Mouse (Mus musculus) spleen, postnatal 4 days (tissue): ENCODE results near the gene Pax5.

Experiments
- DNase-seq, 2 experiments: peaks; one replicate each; pipeline ENCODE4 v3.0.0; 2022; ENCODE audit warnings: low spot score in 2 of 2

Gene Pax5

GRCm38 (mm10) chr4:44667369-44667768, 42.9 kb downstream of the Pax5 start:
- DNase-seq, result peak in 1 of 2 experiments; percentile 32

GRCm38 (mm10) chr4:44664767-44665056, 45.6 kb downstream of the Pax5 start:
- DNase-seq, result no peak

DNA sequence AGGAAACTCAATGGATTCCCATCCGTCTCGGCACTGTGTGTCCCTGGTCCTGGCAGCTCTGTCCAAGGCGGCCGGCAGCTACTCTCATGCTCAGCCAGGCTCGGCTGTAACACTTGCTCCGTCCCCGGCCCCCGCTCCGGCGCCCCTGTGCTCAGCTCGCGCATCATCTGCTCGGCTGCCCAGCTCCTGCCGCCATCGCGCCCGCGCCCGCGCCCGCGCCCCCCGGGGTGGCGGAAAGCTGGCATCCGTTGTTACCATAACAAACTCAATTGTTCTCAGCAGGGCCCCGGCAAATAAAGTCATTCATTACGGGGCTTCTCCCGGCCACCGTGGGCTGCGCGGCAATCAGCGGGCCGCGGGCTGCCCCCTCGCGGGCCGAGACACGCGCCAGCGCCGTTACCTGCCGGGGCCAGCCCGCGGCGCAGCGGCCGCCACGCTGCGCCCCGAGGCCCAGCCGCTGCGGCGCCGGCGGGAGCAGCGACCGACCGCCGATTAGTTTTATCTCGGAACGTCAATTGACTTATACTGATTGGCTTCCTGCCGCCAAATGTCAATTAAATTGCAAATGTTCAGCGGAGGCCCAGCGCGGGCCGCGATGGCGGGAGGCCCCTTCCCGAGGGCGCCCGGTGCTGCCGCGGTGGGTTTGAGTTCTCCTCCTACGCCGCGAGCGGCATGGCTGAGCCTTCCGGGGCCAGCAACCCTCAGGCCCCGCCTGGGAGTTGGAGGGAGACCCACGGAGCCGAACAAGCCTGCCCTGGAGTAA, 46.1 kb downstream of the Pax5 start:
- no peak for DNase-seq

DNA sequence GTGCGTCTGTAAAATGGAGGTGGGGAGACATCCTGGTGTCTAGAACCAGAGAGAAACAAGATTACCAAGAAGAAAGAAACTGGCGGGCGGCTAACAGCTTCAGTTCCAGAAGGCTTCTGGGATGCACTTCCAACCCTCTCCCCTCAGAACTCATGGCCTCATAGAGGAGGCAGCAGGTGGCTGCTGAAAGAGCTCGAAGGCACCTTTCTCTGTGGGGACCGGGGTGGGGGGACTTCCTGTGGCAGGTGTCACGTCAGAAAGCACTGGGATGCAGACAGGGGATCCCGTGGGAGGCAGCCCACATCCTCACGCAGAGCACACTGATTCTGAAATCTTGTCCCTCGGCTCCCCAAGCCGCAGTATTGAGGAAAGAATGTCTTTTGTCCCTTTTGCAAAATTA, 46.8 kb downstream of the Pax5 start:
- DNase-seq, result no peak

GRCm38 (mm10) chr4:44645181-44645580, 65.1 kb downstream of the Pax5 start:
- no peak for DNase-seq

DNA sequence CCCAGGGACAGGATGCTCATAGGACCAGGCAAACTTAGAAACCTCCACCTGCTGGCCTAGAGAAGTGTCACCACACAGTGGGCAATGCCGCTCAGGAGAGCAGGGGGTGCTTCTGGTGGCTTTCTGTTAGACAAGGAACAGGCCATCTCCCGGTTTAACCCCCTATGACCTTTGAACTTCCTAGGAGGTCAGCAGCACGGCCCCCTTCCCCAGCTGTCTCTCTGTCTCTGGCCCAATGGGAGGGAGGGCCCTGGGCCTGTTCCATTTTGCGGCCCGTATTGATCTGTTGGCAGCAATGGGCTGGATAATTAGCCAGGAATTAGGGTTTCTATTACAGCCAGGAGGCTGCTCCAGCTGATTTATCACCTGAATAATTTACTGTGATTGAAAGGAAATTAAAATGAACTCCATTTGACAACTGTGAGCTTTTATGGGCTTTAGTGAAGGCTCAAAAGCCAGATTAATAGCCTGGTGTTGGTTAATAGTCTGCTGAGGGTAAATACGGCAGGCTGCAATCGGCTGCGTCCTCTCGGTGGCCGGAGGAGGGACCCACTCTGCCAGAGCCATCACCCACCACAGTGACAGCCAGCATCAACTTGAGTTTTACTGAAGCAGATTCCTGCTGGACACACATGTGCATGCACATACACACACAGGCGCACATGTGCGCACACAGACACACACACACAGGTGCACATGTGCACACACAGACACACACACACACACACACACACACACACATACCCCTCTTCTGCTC, 68.3 kb downstream of the Pax5 start:
- DNase-seq, result no peak

GRCm38 (mm10) chr4:44635618-44636017, 74.7 kb downstream of the Pax5 start:
- no peak for DNase-seq

DNA sequence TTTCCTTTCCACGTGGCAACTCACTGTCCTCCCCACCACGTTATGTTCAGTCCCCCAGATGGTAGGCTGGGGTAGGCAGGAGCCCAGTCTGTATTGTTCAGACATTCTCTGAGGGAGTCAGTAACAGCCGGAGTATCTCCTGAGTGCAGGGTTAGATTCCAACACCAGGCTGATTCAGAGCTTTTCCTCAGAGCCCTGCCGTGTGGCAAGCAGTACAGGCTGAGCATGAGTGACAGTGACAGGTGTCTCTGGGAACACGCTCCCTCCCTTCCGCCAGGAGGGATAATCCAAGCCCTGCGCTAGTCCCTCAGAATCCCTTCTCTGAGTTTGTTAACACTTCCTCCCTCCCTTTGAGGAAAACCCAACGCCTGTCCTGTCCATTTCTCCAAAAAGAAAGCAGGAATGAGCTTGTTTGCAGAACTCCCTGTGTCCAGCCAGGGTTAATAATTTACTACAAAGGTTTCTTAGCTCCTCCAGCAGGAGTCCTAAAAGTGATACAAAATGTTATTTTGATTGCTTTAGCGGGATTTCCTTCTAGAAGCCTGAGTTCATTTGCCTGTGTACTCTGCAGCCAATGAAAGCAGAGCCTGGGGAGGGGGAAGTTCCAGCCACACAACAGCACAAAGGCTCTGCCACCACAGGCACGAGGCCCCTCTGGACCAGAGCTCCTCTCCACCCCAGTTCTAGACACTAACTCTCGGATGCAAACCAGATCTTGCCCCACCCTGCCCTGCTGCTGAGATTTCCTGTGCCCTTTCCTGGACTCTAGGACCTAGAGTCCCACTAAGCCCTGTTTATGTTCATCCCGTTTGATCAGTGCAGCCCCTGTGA, 76.4 kb downstream of the Pax5 start:
- DNase-seq, result no peak

DNA sequence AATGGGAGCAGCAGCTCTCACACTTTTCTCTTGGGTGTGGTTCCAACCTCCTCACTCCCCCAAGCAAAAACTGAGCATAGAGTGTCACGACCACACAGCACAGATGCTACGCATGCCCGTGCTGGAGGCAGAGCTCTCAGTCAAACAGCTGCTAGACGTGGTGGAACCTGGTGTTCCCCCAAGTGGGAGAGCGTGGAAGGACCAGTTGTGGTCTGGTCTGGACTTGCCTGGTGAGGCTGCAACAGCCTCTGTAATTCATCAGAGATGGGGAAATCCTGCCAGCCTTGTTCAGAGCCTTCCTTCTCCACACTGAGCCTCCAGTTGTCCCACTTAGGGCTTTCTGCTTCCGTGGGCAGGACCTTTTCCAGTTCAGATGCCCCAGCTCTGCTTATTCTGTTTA, 80.2 kb downstream of the Pax5 start:
- peak in 1 of 2 experiments; percentile 46 for DNase-seq

GRCm38 (mm10) chr4:44627890-44628289, 82.4 kb downstream of the Pax5 start:
- no peak for DNase-seq

- DNase-seq, result no peak
Measured at GRCm38 (mm10) chr4:44625108-44625424, 85.2 kb downstream of the Pax5 start.

DNA sequence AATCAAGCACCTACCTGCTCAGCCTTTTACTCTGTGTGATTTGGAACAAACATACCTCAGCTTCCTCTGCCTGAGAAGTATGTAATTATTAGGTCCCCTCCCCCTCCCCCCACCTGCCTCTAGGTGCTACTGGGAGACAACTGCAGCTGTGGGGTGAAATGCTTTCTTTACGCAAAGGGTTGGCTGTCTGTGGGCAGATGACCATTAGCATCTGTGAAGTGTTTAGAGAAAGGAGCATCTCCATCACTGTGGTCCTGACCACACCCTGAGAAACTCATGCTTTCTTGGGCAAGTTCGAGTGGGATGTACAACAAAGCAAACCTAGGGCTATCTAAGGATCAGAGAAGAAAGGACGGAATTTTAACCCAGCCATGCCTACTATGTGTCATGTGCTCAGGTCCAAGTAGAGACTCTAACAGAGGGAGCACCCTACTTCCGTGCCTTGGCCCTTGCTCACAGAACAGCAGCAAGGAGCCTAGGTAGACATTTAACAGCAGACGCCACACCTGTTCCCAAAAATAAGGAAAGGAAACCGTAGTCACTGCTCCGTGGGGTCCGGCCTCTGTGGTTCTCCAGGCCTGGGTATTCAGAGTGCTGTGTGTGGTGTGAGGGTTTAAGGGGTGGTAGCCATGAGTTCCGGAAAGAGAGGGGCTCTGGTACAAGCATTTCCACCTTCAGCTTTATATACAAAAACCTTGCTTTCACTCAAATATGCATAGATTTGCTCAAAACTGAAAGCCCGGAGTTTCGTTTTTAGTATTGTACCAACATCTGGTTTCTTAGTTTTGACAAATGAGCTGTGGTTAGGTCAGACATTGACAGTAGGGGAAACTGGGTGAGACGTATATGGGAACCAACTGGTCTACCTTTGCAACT, 85.8 kb downstream of the Pax5 start:
- DNase-seq, result no peak

GRCm38 (mm10) chr4:44623435-44623727, 86.9 kb downstream of the Pax5 start:
- DNase-seq, result no peak

DNA sequence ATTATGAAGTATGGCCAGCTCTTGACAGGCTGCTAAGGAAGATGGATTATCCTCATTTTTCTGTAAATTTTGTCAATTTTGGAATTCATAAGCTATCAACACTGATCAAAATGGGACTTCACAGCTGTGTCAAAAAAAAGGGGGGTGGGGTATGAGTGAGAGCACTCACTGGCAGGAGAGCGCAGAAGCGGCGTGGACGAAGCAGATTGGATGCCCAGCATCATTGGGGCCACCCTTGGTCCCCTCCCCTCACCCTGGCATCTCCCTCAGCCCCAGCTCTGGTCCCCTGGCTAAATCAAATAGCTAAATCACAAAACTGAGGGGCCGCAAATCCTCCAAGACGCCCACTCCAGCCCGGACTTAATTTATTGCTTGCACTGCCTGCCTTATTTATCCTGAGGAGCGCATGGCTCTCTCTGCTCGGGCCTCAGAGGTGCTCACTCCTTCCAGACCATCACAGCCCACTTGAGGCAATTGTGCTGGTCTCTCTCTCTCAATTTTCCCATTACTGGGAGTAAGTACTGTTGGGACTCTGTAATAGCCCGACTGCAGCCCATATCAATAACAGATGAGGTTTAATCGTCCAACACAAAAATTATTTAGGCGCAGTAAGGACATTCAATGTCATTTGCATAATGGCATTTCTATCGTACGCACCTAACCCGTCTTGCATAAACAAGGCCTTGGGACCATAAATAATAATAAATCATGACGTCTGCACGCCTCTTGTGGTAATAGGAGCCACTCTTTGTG, 87.4 kb downstream of the Pax5 start:
- DNase-seq, result peak in 1 of 2 experiments; percentile 53

DNA sequence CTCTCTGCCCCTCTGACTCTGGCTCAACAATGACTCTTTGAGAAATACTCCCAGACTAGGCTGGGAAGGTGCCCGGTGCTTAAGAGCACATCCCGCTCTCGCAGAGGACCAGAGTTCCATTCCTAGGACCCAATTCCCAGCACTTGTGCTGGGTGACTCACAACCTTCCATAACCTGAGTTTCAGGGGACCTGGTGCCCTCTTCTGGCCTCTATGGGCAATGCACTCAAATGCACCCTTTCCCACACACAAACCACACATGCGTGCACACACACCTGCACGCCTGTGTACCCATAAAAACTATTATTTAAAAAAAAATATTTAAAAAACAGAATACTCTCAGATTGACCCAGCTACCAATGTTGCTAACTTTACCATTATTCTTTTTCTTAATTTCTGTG, 90.0 kb downstream of the Pax5 start:
- DNase-seq, result no peak

- no peak for DNase-seq
Measured at GRCm38 (mm10) chr4:44614066-44614667, 96.1 kb downstream of the Pax5 start.

- DNase-seq, result no peak
Measured at GRCm38 (mm10) chr4:44612392-44612791, 97.9 kb downstream of the Pax5 start.

DNA sequence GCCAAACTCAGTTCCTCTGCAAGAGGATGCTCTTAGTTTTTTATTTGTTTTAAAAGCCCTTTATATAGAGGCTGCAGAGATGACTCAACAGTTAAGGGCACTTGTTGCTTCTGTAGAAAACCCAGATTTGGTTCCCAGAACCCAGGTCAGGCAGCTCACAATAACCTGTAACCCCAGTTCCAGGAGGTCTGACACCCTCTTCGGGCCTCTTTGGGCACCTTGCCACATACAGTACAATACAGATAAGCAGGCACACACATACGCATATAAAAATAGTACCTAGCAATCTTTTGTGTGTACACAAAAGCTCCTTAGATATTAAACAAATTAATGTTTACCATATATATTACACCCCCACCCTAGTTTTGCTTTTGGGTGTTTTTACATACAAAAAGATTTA, 104.8 kb downstream of the Pax5 start:
- DNase-seq, result no peak

DNA sequence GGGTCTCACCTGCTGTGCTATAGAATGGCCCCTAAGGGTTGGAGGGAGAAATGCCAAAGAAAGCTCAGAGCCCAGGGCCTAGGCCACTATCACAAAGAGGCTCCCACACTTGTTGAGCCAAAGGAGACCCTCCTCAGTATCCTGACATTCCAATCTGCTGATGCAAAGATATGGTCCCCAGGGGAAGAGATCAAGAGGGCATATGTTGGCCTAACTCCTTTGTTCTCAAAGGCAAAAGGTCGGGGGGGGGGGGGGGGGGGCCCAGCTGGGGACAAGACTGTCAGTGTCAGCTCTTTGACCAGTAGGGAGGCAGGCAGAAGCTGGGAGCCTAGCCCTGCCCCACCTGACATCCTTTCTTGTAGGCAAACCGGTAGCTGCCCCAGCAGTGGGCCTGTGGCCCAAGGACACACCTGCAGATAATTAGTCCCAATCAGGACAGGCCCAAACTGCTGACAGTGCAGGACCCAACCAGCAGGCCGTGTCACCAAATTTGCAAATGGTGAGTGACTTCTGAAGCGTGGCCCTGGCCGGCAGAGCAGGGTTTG, 108.0 kb downstream of the Pax5 start:
- DNase-seq, result no peak

- no peak for DNase-seq
Measured at GRCm38 (mm10) chr4:44601370-44601769, 108.9 kb downstream of the Pax5 start.

DNA sequence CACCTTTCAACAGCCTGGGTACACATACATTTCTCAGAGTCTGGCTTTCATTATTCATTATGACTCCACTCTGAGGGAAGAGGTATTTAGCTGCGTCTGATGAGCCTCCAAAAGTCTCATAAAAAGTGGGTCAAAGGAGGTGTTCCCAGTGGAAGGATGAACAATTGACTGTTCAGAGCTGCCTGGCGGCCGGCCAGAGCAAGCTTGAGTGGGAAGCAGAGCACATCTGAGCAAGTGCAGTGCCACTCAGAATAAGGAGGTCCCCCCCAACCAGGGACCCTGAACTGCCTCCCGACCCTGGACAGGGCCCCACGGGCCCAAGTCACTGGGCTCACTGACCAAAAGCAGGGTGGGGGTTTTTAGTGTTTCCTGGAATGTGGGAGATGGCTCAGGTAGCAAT, 109.4 kb downstream of the Pax5 start:
- DNase-seq, result no peak
